28 mouse cellular contexts compared by ENCODE assay signal in the genomic region with DNA sequence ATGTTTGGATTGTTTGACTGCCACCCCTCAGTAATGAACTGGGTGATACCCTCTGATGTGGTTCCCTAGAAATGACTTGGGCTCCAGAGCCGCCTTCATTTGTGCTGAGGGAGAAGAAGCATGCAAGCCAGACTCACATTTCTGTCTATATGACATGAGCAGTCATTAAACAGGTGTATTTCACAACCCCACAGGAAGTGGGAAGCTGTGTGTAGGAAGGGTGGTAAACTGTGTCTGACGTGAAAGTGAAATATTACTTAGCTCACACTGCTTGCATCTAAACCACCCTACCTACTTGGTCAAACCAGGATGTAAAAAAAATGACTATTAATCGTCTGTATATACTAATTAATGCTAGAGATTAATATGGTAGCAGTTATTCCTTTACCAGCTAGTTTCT.
DNase-seq lines count a peak whose midpoint lies in the region; ATAC-seq lines count a peak whose summit lies in the region.
"Had no signal": no experiment of that assay in that cellular context is flagged by ENCODE, and none has a peak within 500 bp of the region (broad histone marks: within the 10 kb centered on the region; RNA-seq: fewer than 3 reads in every experiment).

No protein-coding gene starts in this region.

- no peaks in the 10 kb centered on the region for H3K9me3 ChIP-seq in intestine, embryonic 16.5 days (ENCODE audit: control insufficient read depth, low read length)
- H3K9me3 ChIP-seq: heart, embryonic 15.5 days; hindbrain, embryonic 13.5 days; liver, embryonic 12.5 days; midbrain, embryonic 10.5 days; midbrain, embryonic 15.5 days had no signal

- peak; percentile 84 for ATAC-seq in activated CD4-positive, CD25-positive, alpha-beta regulatory T cell, adult 4 months
- ATAC-seq in inflammation-experienced regulatory T-cells, adult 6 months: peak; percentile 89
- no peak for ATAC-seq in intestine, embryonic 16.5 days
- ATAC-seq: forebrain, embryonic 16.5 days; liver, embryonic 12.5 days; liver, postnatal 0 days; lung, postnatal 0 days; midbrain, embryonic 15.5 days had no signal

- no peaks in the 10 kb centered on the region for H3K27me3 ChIP-seq in intestine, embryonic 16.5 days (replicated peaks; ENCODE audit: control insufficient read depth, insufficient read depth, low read length)
- H3K27me3 ChIP-seq: heart, embryonic 15.5 days; hindbrain, embryonic 13.5 days; liver, embryonic 12.5 days; midbrain, embryonic 15.5 days had no signal

- H3K27ac ChIP-seq in intestine, embryonic 16.5 days (ENCODE audit: low read length): no peak overlapping the region
- H3K27ac ChIP-seq: heart, embryonic 15.5 days; hindbrain, embryonic 13.5 days; kidney, postnatal 0 days; liver, embryonic 12.5 days; midbrain, embryonic 10.5 days; midbrain, embryonic 15.5 days; stomach, postnatal 0 days had no signal

- H3K9ac ChIP-seq in intestine, embryonic 16.5 days (ENCODE audit: low read depth, low read length): no peak overlapping the region
- H3K9ac ChIP-seq: heart, embryonic 15.5 days; hindbrain, embryonic 13.5 days; liver, embryonic 12.5 days; liver, postnatal 0 days; midbrain, embryonic 15.5 days had no signal

- DNase-seq in 416B (ENCODE audit: low read depth): peak; percentile 28
- peak; percentile 46 for DNase-seq in CD4-positive helper T cell, adult 2 months (ENCODE audit: low read depth, low spot score)
- no peak for DNase-seq in heart, postnatal 4 days
- no peak for DNase-seq in layer of hippocampus, adult 9-11 months
- DNase-seq in spleen, postnatal 36 days (ENCODE audit: low spot score in 2 of 2): no peak
- DNase-seq: adrenal gland, adult 8-10 months; cerebellum, adult 2 months; cerebellum, postnatal 25 days; kidney, adult 2 months; kidney, postnatal 4 days; layer of hippocampus, postnatal 36 days; left cerebral cortex, postnatal 4 days; liver, postnatal 0 days; lung, postnatal 4 days; right cerebral cortex, adult 18-20 months; spleen, adult 18-20 months had no signal

- no peak overlapping the region for H3K4me2 ChIP-seq in intestine, embryonic 16.5 days (ENCODE audit: low read depth, low read length)
- H3K4me2 ChIP-seq: heart, embryonic 15.5 days; hindbrain, embryonic 13.5 days; liver, embryonic 12.5 days; midbrain, embryonic 15.5 days had no signal

- no peak overlapping the region for H3K4me3 ChIP-seq in intestine, embryonic 16.5 days (ENCODE audit: low read length)
- H3K4me3 ChIP-seq: heart, embryonic 15.5 days; hindbrain, embryonic 13.5 days; liver, embryonic 12.5 days; midbrain, embryonic 10.5 days; midbrain, embryonic 15.5 days had no signal

- H3K4me1 ChIP-seq in intestine, embryonic 16.5 days (ENCODE audit: control insufficient read depth, insufficient read depth, low read length): no peaks in the 10 kb centered on the region
- H3K4me1 ChIP-seq: heart, embryonic 15.5 days; liver, embryonic 12.5 days; midbrain, embryonic 10.5 days; midbrain, embryonic 15.5 days had no signal

- WGBS in intestine, embryonic 16.5 days: 87% methylated on average over 3 of the region's 3 CpGs

- no peaks in the 10 kb centered on the region for H3K36me3 ChIP-seq in intestine, embryonic 16.5 days (ENCODE audit: control insufficient read depth, insufficient read depth, low read length)
- H3K36me3 ChIP-seq: heart, embryonic 15.5 days; hindbrain, embryonic 13.5 days; liver, embryonic 12.5 days; midbrain, embryonic 15.5 days had no signal

Comparison
In these comparisons a context has a peak if more than half of its experiments do, and no peak if none do; other contexts are left out.
1. DNase-seq: peak in 416B (single experiment) and CD4-positive helper T cell, adult 2 months (single experiment); none in heart, postnatal 4 days (single experiment), layer of hippocampus, adult 9-11 months (single experiment) and spleen, postnatal 36 days (0 of 2).